Mouse (Mus musculus) stomach, postnatal 0 days (tissue): Measurements from ENCODE around the gene Cdc34.

Experiments
- CTCF ChIP-seq: IDR thresholded peaks from 2 replicates; pipeline ENCODE4 v1.5.1; 2016; ENCODE audit warnings: antibody characterized with exemption, low read depth, mild to moderate bottlenecking, moderate library complexity
- EP300 ChIP-seq: optimal IDR thresholded peaks from 2 replicates; pipeline ENCODE3; 2016; ENCODE audit warnings: antibody characterized with exemption

DNA sequence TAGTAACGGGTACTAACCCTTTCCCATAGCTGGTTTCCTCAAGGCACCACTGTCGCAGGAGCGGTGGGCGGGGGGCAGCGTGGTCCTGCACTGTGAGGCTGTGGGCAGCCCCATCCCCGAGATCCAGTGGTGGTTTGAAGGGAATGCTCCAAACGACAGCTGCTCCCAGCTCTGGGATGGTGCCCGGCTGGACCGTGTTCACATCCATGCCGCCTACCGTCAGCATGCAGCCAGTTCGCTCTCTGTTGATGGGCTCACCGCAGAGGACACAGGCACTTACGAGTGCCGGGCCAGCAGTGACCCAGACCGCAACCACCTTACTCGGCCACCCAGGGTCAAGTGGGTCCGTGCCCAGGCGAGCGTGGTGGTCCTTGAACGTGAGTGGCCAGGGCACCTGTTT lies 26.7 kb downstream of the Cdc34 start:
- TF ChIP-seq CTCF (no peak), EP300 (no peak)
